Mouse (Mus musculus) heart, postnatal 36 days (tissue): ENCODE measurements around the gene Slc4a8. TPM values are rescaled to one million over a fixed set of nuclear protein-coding genes. Genes with fewer than 3 reads are reported as not detected.
"Not testable (repeated sequence)": the region's sequence is repeated elsewhere in the genome, so short reads cannot be mapped to it uniquely, and the experiment has no call there.

Experiments
- DNase-seq, 2 experiments: peaks; one replicate each; pipeline ENCODE4 v3.0.0; 2021 to 2022
- intact Hi-C: fragments of 180-260 bp; cut with DNase I; formaldehyde crosslinking; loops from one replicate; pipeline ENCODE4 v1.15.1; 2025
- total RNA-seq, 2 experiments: library from RNA; stranded (reverse); gene quantifications; 2 replicates each; pipeline ENCODE4 v1.2.3; 2021

Slc4a8 gene
- total RNA-seq, 2 experiments from 2014 or later, result 2.3 to 2.7 TPM

DNA sequence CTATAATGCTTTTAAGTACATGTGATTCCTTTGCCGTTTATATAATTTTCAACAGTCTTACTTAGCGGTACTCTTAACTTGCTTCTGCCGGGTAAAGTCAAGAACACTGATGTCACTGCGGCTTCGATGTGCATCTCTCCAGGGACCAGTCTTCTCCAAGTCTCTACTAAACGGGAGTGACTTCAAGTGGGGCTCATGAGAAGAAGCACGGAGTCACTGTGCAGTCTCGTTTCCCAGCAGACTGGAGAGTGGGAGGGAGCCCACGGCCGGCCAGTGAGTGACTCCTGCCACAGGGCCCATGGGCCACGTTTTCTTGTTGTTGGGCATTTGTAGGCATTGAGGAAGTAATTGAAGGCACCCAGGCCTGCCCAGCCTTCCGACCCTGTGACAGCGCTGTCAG lies 6.3 kb downstream of the Slc4a8 start:
- intact Hi-C loops, result no loop called here
- no peak for DNase-seq

DNA sequence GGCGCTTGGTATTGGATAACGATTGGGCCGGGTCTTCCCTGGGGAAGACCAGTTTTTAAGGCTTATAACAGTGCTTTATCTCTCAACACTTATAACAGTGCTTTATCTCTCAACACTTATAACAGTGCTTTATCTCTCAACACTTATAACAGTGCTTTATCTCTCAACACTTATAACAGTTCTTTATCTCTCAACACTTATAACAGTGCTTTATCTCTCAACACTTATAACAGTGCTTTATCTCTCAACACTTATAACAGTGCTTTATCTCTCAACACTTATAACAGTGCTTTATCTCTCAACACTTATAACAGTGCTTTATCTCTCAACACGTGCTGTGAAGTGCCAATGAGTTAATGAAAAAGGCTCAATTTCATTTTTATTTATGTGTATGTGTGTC lies 7.5 kb downstream of the Slc4a8 start:
- DNase-seq, intact Hi-C loops: not testable (repeated sequence)

DNA sequence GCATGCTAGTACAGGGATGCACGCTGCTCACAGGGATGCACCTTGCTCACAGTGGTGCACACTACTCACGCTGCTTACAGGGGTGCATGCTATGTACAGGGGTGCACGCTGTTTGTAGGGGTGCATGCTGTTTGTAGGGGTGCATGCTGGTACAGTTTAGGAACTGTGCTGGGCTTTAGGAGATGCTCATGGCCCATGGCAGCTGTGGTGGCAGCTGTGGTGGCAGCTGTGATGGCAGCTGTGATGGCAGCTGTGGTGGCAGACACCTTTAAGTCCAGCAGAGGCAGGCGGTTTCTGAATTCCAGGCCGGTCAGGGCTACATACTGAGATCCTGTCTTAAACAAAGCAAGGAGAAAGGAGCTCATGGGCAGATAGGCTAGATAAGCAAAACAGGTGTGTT lies 8.8 kb downstream of the Slc4a8 start:
- intact Hi-C loops, result loop anchor here (10.0 kb wide), 1 partner anchor 414 kb away; no protein-coding TSS in a partner anchor
- DNase-seq, result no peak

DNA sequence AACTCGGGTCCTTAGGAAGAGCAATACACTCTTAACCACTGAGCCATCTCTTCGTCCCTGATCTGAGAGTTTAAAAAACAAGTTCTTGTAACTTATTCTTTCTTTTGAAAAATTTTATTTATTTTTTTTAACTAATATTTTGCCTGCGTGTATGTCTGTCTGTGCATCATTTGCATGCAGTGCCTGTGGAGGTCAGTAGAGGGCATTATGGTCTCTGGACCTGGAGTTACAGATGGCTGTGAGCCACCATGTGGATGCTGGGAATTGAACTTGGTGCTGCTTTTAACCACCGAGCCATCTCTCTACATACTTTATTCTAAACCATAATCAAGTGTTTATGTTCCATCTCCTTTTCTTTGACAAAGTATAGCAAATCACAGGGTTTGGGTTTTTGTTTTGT lies 11.1 kb downstream of the Slc4a8 start:
- intact Hi-C loops, result loop anchor here (10.0 kb wide), 1 partner anchor 412 kb away; no protein-coding TSS in a partner anchor
- DNase-seq, result no peak

DNA sequence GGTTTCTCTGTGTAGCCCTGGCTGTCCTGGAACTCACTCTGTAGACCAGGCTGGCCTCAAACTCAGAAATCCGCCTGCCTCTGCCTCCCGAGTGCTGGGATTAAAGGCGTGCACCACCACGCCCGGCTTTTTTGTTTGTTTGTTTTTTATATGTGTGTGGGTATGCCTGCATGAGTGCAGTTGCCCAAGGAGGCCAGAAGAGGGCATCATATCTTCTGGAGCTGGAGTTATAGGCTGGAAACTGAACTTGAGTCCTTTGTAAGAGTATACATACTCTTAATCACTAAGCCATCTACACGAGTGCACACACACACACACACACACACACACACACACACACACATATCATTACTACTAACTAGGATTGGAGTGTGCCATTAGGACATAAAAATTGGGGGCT lies 12.3 kb downstream of the Slc4a8 start:
- not testable (repeated sequence) for DNase-seq
- intact Hi-C loops, result loop anchor here (10.0 kb wide), 1 partner anchor 411 kb away; no protein-coding TSS in a partner anchor

DNA sequence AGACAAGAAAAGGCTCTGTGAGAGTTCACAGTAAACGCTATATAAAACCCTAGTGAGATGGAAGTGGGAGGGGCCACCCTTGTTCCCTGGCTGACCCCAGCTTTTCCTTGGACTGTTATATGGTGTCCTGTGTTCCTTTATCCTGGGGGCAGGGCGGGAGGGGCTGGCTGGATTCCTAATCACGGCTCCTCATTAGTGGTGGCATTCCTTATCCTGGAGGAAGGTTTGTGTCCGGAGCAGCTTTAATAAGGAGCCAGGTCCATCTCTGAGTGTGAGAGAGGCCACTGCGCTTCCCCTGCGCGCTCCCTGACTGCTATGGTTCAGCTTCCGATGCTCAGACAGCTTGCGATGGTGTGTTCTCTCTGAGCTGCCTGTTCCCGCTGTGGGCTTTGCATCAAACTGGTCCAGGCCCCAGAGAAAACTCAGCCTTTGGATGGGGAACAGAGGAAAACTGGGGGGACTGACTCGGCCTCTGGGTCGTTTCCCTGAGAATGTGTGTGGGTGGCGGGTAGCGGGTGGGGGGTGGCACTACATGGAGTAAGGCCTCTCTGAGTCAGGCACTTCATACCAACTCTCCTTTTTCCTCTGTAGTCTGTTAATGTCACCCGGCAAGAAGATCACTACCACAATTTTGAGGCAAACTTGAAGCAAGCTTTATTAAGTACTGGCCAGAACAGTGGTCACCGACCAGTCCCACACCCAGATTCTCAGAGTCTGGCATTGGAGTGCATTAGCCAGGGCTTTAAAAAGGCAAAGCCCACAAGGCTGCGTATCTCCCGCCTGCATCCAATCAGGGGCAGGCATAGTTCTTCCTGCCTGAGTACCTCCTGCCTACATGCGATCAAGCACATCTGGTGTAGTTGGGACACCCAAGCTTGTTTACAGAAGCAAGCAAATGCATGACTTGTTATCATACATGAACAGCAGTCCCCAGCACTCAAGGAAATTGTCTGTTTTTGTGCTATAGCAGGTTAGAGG lies 13.9 kb downstream of the Slc4a8 start:
- no peak for DNase-seq
- intact Hi-C loops, result loop anchor here (10.0 kb wide), 1 partner anchor 409 kb away; no protein-coding TSS in a partner anchor

DNA sequence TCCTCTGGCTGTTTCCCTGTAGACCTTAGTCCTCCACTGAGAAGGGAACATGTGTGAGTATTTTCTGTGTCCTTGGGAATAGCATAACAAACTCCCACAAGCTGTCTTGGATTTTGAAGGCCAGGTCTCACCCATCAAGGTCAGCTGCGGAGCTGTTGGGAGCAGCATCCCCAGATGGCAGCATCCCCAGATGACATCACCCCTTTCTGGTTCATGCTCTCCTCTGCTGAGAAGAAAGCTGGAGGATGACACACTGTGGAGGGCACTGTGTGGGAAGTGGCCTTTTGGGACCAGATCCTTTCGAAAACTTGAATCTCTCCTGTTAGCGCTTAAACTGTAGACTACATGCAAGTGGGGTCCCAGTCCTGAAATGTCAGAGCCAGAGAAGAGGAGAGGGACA lies 14.9 kb downstream of the Slc4a8 start:
- DNase-seq, result no peak
- intact Hi-C loops, result loop anchor here (10.0 kb wide), 1 partner anchor 408 kb away; no protein-coding TSS in a partner anchor

DNA sequence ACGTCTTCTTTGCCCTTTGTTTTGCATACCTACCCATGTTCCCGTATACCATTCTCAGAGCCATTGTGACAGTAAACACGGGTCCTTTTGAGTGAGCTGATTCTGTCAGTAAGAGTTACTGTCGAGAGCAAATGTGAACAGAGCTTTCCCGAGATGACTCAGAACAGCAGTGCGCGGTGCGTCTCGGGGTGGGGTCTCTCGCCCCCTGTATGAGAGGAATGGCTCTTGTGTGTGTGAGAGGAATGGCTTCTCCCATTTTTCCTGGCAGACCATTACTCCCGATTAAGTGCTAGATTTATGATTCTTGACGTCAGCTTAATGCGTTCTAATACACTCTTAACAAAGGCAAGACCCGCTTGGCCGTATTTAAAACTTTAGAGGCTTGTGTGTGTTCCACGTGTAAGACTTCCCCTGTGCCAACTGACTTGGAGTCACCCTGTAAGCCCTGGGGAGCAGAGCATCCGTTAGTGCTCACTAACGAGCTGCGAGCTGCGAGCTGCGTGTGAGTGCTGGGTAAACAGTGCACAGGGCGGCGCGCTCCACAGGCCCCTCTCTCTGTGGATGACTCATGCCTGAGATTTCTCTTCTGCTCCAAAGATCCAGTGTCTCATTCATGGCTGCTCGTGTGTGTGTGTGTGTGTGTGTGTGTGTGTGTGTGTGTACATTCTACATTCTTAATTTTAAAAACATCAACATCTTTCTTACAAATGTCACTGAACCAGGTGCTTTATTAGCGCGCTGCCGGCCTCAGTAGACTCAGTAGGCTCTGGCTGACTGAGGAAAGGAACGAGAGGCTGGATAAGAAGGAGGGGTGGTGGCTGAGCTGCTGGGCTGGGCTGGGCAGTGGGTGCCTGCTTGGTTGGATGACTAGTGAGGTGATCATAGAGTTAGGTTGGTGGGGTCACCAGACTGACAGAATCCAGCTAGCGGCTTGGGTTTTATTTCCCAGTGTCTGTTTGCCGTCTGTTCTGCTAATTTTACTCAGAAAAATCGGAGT lies 15.8 kb downstream of the Slc4a8 start:
- intact Hi-C loops, result loop anchor here (10.0 kb wide), 1 partner anchor 407 kb away; no protein-coding TSS in a partner anchor
- DNase-seq, result no peak

DNA sequence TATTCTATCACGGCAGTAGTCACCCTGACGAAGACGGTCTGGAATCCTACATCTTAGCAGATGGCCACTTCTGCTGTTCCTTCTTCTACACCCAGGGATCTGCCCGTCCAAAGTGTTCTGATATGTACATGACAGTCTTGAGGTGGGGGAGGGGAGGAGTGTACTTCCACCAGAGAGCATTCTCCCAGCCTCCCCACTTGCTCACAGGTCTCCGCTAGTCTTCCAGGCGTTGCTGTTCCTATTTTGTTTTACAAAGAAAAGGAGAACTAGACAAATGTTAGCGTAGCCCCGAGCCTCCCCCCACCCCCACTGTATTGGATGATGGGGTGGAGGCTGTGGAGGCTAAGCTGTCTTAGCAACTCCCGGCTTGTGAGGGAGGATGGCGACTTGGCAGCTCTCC lies 18.3 kb downstream of the Slc4a8 start:
- DNase-seq, result no peak
- intact Hi-C loops, result loop anchor here (10.0 kb wide), 1 partner anchor 405 kb away; no protein-coding TSS in a partner anchor

DNA sequence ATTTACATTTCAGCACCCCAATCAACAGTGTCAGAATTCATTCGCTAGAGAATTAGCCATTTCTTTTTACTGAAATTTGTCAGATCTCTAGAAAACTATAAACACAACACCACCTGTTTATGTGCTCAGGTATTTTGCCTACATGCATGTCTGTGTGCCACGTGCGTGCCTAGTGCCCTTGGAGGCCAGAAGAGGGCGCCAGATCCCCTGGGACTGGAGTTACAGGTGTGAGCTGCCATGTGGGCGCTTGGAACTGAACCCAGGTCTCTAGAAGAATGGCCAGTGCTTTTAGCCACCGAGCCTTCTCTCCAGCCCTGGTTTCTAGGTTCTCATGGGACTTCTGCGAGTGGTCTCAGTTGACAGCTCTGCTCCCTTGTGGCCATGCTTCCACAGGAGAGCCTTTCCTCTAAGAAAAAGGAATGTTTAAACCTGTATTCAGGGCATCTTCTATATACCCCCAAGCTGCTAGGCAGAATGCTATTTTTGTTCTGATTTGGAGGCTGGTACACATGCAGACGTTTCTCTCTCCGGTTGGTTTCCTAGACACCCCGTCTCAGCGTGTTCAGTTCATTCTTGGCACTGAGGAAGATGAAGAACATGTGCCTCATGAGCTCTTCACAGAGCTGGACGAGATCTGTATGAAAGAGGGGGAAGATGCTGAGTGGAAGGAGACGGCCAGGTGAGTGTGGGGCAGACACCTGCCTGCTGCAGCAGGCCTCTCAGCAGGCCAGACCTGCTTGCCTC lies 21.9 kb downstream of the Slc4a8 start:
- DNase-seq, result no peak
- intact Hi-C loops, result no loop called here

DNA sequence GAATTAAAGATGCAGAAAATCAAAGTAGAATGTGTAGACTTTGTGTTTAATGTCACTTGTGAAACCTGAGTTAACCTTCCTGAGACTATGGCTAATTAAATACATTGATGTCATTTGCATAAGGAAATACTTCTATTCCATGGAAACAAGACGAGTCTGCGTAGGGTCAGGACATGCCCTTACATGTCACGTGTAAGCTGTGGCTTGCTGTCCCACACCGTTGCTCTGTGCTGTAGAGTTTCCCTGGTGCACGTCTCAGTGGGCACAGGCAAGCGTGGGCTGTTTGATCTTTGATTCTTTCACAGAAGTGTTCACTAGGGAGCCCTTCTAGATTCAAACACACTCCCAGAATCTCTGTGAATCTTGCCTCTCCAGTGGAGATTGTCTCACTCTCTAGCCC lies 28.7 kb downstream of the Slc4a8 start:
- intact Hi-C loops, result no loop called here
- DNase-seq, result no peak

DNA sequence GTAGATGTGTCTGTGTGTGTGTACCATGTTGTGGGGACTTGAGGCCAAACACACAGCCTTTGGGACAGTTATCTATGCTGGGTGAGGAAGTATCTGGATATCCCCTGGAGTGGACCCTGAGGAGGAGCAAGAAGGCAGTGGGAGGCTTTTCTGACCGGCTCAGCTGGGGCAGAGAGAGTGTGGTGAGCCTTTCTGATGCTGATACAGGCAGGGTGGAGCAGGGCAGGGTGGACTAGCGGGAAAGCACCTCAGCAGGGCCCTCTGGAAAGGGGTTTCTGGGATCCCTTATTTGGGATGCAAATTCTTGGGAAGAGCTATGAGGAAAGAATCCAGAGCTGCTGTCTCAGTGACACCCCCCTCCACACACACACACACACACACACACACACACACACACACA lies 30.8 kb downstream of the Slc4a8 start:
- intact Hi-C loops, result no loop called here
- no peak for DNase-seq

DNA sequence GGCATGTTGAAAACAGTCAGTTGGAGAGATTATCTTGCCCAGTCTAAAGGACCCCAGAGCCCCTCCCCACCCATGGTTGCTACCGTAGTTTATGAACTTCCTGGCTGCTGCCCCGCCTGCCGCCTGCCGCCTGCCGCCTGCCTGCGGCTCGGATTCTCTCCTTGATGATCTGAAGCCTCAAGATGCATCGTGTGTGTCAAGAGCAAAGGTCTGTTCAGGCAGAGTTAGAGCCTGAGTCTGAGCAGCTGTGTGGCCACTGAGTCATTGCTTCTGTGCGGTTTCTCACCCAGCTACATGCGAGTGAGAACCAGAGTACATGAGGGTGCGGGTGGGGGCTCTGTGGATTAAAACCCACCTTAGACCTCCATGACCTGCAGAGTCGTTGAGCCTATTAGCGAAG lies 39.4 kb downstream of the Slc4a8 start:
- DNase-seq, result no peak
- intact Hi-C loops, result no loop called here

DNA sequence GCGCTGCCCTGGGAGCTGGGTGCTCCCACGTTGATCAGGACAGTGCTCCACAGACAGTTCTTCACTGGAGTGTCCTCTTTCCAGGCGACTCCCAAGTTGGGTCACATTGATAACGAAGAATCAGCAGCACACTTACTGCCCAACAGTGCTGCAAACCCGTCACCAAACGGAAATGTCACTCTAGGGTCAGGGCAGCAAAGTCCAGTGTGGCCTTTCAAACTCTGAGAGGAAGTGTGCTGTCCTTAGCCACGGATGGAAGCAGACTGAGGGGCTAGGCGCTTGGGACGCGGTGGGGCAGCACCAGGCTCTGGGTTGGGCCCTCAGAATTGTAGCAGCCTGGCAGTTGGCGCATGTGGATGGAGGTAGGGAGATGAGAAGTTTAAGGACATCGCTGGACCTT lies 46.5 kb downstream of the Slc4a8 start:
- intact Hi-C loops, result no loop called here

DNA sequence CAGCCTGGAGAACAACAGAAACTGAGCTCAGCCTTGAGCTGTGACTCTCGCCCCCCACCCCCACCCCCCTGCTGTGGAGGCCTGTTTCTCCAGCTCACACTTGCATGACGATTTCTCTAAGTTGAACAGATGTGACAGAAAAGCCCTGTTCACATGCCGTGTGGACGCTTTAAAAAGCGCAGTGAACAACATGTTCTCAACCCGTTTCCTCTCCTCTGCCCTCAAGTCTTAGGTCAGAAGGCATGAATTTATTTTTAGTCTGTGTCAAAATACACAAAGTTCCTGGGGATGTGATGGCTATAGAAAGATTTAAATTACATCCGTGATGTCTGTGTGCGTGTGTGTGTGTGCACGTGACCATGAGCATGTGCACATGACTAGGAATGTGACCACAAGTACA lies 46.9 kb downstream of the Slc4a8 start:
- DNase-seq, result no peak
- intact Hi-C loops, result no loop called here

More for the DNA sequence above, 46.5 kb downstream of the Slc4a8 start:
- DNase-seq, result no peak

DNA sequence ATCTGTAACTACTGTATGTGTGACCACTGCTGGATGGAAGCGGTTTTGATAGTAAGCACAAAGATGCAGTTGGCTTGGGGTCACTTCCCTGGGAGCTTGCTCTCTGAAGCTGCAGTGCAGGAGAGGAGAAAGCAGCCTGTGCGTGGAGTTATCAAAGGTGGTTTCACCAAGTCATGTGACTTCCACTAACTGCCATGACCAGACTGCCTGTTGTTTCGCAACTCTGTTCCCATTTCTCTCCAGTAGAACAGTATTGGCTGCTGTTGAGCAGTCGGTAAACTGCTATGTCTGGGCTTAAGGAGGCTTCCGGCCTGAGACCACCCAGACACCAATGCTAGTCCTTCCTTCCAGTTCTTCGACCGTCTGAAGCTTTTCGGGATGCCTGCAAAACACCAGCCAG lies 48.7 kb downstream of the Slc4a8 start:
- intact Hi-C loops, result no loop called here
- no peak for DNase-seq

DNA sequence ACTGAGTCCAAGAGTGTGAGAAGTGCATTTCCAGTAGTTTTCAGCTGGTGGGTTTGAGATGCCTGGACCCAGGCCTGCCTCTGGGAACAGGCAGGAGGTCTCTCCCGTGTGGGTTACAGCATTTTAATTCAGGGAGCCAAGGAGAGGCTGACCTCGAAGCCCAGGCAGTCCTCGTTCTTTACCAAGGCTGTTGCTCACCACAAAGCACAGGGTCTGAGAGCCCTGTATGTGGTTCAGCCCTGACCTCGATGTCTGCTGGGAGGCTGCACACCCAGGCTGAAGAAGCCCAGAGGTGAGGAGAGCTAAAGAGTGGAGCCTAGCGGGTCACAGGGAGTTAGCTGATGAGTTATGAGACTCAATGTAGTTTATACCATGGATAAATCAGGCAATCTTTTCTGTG lies 52.0 kb downstream of the Slc4a8 start:
- no peak for DNase-seq
- intact Hi-C loops, result no loop called here

DNA sequence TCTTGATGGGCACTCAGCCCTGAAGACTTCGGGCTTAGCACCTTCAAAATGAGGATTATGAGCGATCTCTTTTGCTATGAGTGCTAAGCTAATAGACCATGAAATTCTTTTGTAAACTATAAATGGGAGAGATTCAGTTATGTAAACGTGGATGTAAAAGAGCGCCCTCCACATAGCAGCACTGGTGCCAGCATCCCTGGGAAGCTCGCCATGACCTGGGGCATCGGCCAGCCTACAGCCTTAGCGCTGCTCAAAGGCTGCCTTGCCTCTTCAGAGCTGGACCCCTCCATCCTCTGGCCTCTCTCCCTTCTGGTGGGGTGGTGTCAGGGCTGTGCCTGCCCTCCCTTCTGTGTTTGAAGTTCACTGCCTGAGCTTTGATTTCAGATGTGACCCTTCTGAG lies 52.5 kb downstream of the Slc4a8 start:
- DNase-seq, result no peak
- intact Hi-C loops, result no loop called here

DNA sequence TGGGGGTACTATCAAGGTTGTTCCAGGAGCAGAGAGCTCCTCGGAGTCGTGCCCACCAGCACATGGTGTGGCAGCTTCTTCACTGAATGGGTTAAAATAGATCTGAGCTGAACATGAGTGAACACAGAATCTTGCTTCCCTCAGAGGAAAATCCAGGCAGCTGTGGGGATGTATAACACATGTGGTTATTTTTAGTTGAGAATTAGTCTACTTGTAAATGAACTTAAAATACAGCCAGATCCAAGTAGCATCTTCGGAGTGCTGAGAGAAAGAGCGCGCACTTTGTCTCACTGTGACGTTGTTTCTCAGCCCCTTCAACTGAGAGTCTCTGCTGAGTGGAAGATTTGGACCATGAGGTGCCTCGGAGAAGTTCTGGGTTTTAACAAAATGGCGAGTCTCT lies 53.8 kb downstream of the Slc4a8 start:
- DNase-seq, result no peak
- intact Hi-C loops, result no loop called here

DNA sequence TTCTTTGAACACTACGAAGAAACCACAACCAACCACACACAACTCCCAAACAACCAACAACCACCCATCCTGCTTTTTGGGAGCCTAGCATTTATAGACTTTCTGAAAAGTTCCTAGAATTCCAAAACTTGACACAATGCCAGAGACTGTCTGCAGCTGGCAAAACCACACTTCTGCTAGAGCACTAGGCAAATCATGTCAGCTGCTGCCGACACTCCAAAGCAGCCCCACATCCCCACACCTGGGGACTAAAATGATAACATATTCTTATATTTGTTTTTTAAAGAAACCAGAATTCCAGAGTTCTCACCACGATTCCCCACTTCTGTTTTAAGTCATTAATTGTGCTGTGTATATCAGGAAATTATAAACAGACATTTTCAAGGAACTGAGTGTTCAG lies 57.3 kb downstream of the Slc4a8 start:
- intact Hi-C loops, result no loop called here
- DNase-seq, result no peak
